Mouse (Mus musculus): ENCODE data around the gene Lman1l.
A peak's percentile ranks its signal among the peaks of the same experiment; 100 is the strongest.

The Lman1l gene

GRCm38 (mm10) chr9:57620674-57621073 lies at the start of gene Lman1l:
Gene Lman1l (minus strand): TSS chr9:57620774.
- TF ChIP-seq GATA4 (IDR thresholded peaks at IDR 0.05; ENCODE audit: insufficient replicate concordance, low read length) = no peak

GRCm38 (mm10) chr9:57669566-57669965 lies 49.0 kb upstream of the Lman1l start:
- no peak for TF ChIP-seq GATA4 (IDR thresholded peaks at IDR 0.05; ENCODE audit: insufficient replicate concordance, low read length)

GRCm38 (mm10) chr9:57668277-57668676 lies 47.7 kb upstream of the Lman1l start:
- TF ChIP-seq GATA4 (IDR thresholded peaks at IDR 0.05; ENCODE audit: insufficient replicate concordance, low read length) = no peak

- TF ChIP-seq GATA4 (IDR thresholded peaks at IDR 0.05; ENCODE audit: insufficient replicate concordance, low read length) = no peak
Observed at GRCm38 (mm10) chr9:57667817-57668216, 47.2 kb upstream of the Lman1l start.

GRCm38 (mm10) chr9:57667136-57667535 lies 46.6 kb upstream of the Lman1l start:
- TF ChIP-seq GATA4 (IDR thresholded peaks at IDR 0.05; ENCODE audit: insufficient replicate concordance, low read length) = no peak

- no peak for TF ChIP-seq GATA4 (IDR thresholded peaks at IDR 0.05; ENCODE audit: insufficient replicate concordance, low read length)
Observed at GRCm38 (mm10) chr9:57666536-57666935, 46.0 kb upstream of the Lman1l start.

GRCm38 (mm10) chr9:57664616-57665015 lies 44.0 kb upstream of the Lman1l start:
- peak; percentile 59; the same call in 1 of the 2 replicates for TF ChIP-seq GATA4 (IDR thresholded peaks at IDR 0.05; ENCODE audit: insufficient replicate concordance, low read length)

GRCm38 (mm10) chr9:57661552-57661951 lies 41.0 kb upstream of the Lman1l start:
- no peak for TF ChIP-seq GATA4 (IDR thresholded peaks at IDR 0.05; ENCODE audit: insufficient replicate concordance, low read length)

GRCm38 (mm10) chr9:57660501-57660900 lies 39.9 kb upstream of the Lman1l start:
- no peak for TF ChIP-seq GATA4 (IDR thresholded peaks at IDR 0.05; ENCODE audit: insufficient replicate concordance, low read length)

- no peak for TF ChIP-seq GATA4 (IDR thresholded peaks at IDR 0.05; ENCODE audit: insufficient replicate concordance, low read length)
Observed at GRCm38 (mm10) chr9:57659774-57660173, 39.2 kb upstream of the Lman1l start.

- TF ChIP-seq GATA4 (IDR thresholded peaks at IDR 0.05; ENCODE audit: insufficient replicate concordance, low read length) = no peak
Observed at GRCm38 (mm10) chr9:57658970-57659369, 38.4 kb upstream of the Lman1l start.

- no peak for TF ChIP-seq GATA4 (IDR thresholded peaks at IDR 0.05; ENCODE audit: insufficient replicate concordance, low read length)
Observed at GRCm38 (mm10) chr9:57657843-57658242, 37.3 kb upstream of the Lman1l start.

GRCm38 (mm10) chr9:57656631-57657350 lies 36.2 kb upstream of the Lman1l start:
- no peak for TF ChIP-seq GATA4 (IDR thresholded peaks at IDR 0.05; ENCODE audit: insufficient replicate concordance, low read length)

- no peak for TF ChIP-seq GATA4 (IDR thresholded peaks at IDR 0.05; ENCODE audit: insufficient replicate concordance, low read length)
Observed at GRCm38 (mm10) chr9:57655749-57656148, 35.2 kb upstream of the Lman1l start.

- TF ChIP-seq GATA4 (IDR thresholded peaks at IDR 0.05; ENCODE audit: insufficient replicate concordance, low read length) = no peak
Observed at GRCm38 (mm10) chr9:57654966-57655365, 34.4 kb upstream of the Lman1l start.

- no peak for TF ChIP-seq GATA4 (IDR thresholded peaks at IDR 0.05; ENCODE audit: insufficient replicate concordance, low read length)
Observed at GRCm38 (mm10) chr9:57653283-57653682, 32.7 kb upstream of the Lman1l start, which contains the start of gene Csk. Gene Csk (minus strand): TSS chr9:57653631.

- no peak for TF ChIP-seq GATA4 (IDR thresholded peaks at IDR 0.05; ENCODE audit: insufficient replicate concordance, low read length)
Observed at GRCm38 (mm10) chr9:57652855-57653254, 32.3 kb upstream of the Lman1l start.
